Mouse (Mus musculus) heart, embryonic 16.5 days (tissue): ENCODE measurements around the gene Ash1l. TPM values are rescaled to one million over a fixed set of nuclear protein-coding genes. Genes with fewer than 3 reads are reported as not detected.
"Not testable (repeated sequence)": the region's sequence is repeated elsewhere in the genome, so short reads cannot be mapped to it uniquely, and the experiment has no call there.

ENCODE experiments used
- ATAC-seq: fragments of 200-750 bp; cut with Nextera tagmentation; replicated peaks from 2 replicates; pipeline ENCODE4 v1.8.0; 2017; ENCODE audit warnings: moderate number of reproducible peaks; ENCODE audit not compliant: insufficient read depth, low FRiP score; ENCODE audit errors: extremely low read depth
- H3K27ac ChIP-seq: fragments of 300-500 bp; sonication (generic); 2 replicates; pipeline ENCODE4 v1.5.1; 2014; ENCODE audit warnings: mild to moderate bottlenecking, low read length, control low read depth, moderate library complexity
- H3K27me3 ChIP-seq: fragments of 300-500 bp; sonication (generic); 2 replicates; pipeline ENCODE4 v1.6.1; 2014; ENCODE audit warnings: low read length, mixed read lengths; ENCODE audit not compliant: control insufficient read depth, insufficient read depth
- H3K36me3 ChIP-seq: fragments of 300-500 bp; sonication (generic); 2 replicates; pipeline ENCODE4 v1.6.1; 2014; ENCODE audit not compliant: control insufficient read depth, insufficient read depth
- H3K4me1 ChIP-seq: fragments of 300-500 bp; sonication (generic); 2 replicates; pipeline ENCODE4 v1.6.1; 2014; ENCODE audit warnings: low read length, mixed read lengths; ENCODE audit not compliant: control insufficient read depth, insufficient read depth
- H3K4me2 ChIP-seq: fragments of 300-500 bp; sonication (generic); 2 replicates; pipeline ENCODE4 v1.6.1; 2014; ENCODE audit warnings: low read depth, mild to moderate bottlenecking, control low read depth, low read length
- H3K4me3 ChIP-seq: fragments of 300-500 bp; sonication (generic); 2 replicates; pipeline ENCODE4 v1.5.1; 2014; ENCODE audit warnings: mild to moderate bottlenecking, control low read depth, low read length
- H3K9ac ChIP-seq: fragments of 300-500 bp; sonication (generic); 2 replicates; pipeline ENCODE4 v1.6.1; 2014; ENCODE audit warnings: low read length, control low read depth
- H3K9me3 ChIP-seq: fragments of 300-500 bp; sonication (generic); replicated peaks from 2 replicates; pipeline ENCODE4 v1.6.1; 2016; ENCODE audit warnings: low read length; ENCODE audit not compliant: control insufficient read depth
- WGBS: fragments of 180-500 bp; shearing (Covaris S2); extraction: QIAGEN DNeasy Blood & Tissue Kit; methylation state at CpG from one replicate; pipeline ENCODE4 v1.1.7; 2014; 5-methylcytosine and 5-hydroxymethylcytosine counted together
- polyA plus RNA-seq: library from polyadenylated mRNA; unstranded; fragments of >200 nt; fragmentation: Nextera tagmentation; extraction: Ambion mirVana; gene quantifications from 2 replicates; pipeline ENCODE4 v1.2.1, GENCODE M21; 2015

Ash1l gene
- polyA plus RNA-seq, 1 experiment from 2014 or later = 15.6 TPM

- H3K27me3 ChIP-seq = no peaks in the 10 kb centered on the region
- H3K9ac ChIP-seq = no peak overlapping the region
- no peaks in the 10 kb centered on the region for H3K4me1 ChIP-seq
- no peak overlapping the region for H3K4me3 ChIP-seq
- peaks cover 35% of the 10 kb centered on the region for H3K36me3 ChIP-seq
- H3K4me2 ChIP-seq = no peak overlapping the region
- no peak overlapping the region for H3K27ac ChIP-seq
- no peaks in the 10 kb centered on the region for H3K9me3 ChIP-seq
- WGBS = 89% methylated on average over 7 of the region's 7 CpGs
- ATAC-seq = no peak
Observed at GRCm38 (mm10) chr3:89001536-89001935, 51.1 kb downstream of the Ash1l start.

GRCm38 (mm10) chr3:89030896-89031295 is 80.5 kb downstream of the Ash1l start:
- ATAC-seq, H3K4me1 ChIP-seq, H3K27me3 ChIP-seq, H3K9ac ChIP-seq, H3K4me2 ChIP-seq, H3K4me3 ChIP-seq, H3K9me3 ChIP-seq, H3K27ac ChIP-seq: not testable (repeated sequence)
- 91% methylated on average over 5 of the region's 5 CpGs for WGBS
- peaks cover 58% of the 10 kb centered on the region for H3K36me3 ChIP-seq

DNA sequence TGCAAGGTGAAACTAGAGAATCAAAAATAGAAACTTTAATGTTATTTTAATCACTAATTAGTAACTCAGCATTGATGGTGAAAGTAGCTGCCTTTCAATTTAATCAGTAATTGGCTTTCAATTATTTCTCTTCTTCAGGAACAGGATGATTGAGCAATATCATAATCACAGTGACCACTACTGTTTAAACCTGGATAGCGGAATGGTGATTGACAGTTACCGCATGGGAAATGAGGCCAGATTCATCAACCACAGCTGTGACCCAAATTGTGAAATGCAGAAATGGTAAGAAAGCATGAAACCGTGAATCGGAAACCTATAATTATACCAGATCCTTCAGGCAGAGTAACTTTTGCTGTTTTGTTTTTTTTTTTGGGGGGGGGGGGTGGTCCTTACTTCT is 92.9 kb downstream of the Ash1l start:
- H3K4me1 ChIP-seq = no peaks in the 10 kb centered on the region
- no peak overlapping the region for H3K27ac ChIP-seq
- ATAC-seq = no peak
- 95% methylated on average over 4 of the region's 4 CpGs for WGBS
- no peak overlapping the region for H3K4me3 ChIP-seq
- no peaks in the 10 kb centered on the region for H3K9me3 ChIP-seq
- H3K36me3 ChIP-seq = peaks cover 39% of the 10 kb centered on the region
- no peak overlapping the region for H3K9ac ChIP-seq
- H3K4me2 ChIP-seq = no peak overlapping the region
- no peaks in the 10 kb centered on the region for H3K27me3 ChIP-seq

GRCm38 (mm10) chr3:89058361-89058760 is 107.9 kb downstream of the Ash1l start:
- Histone ChIP-seq H3K27ac (no peak overlapping the region), H3K4me2 (no peak overlapping the region), H3K4me1 (peaks cover 2% of the 10 kb centered on the region; the same call in 1 of the 2 replicates), H3K9ac (no peak overlapping the region), H3K27me3 (no peaks in the 10 kb centered on the region), H3K4me3 (no peak overlapping the region), H3K36me3 (peaks cover 57% of the 10 kb centered on the region), H3K9me3 (no peaks in the 10 kb centered on the region)
- WGBS = 91% methylated on average over 9 of the region's 9 CpGs
- ATAC-seq = no peak

GRCm38 (mm10) chr3:89058783-89059182 is 108.4 kb downstream of the Ash1l start:
- Histone ChIP-seq H3K27me3 (no peaks in the 10 kb centered on the region), H3K9me3 (no peaks in the 10 kb centered on the region), H3K27ac (no peak overlapping the region), H3K4me3 (no peak overlapping the region), H3K36me3 (peaks cover 61% of the 10 kb centered on the region), H3K4me2 (no peak overlapping the region), H3K9ac (no peak overlapping the region), H3K4me1 (no peaks in the 10 kb centered on the region)
- ATAC-seq = no peak
- 95% methylated on average over 3 of the region's 3 CpGs for WGBS

- H3K9me3 ChIP-seq = no peaks in the 10 kb centered on the region
- no peak overlapping the region for H3K27ac ChIP-seq
- H3K36me3 ChIP-seq = peaks cover 64% of the 10 kb centered on the region
- WGBS = 77% methylated on average over 3 of the region's 3 CpGs
- H3K4me2 ChIP-seq = no peak overlapping the region
- H3K27me3 ChIP-seq = no peaks in the 10 kb centered on the region
- H3K4me1 ChIP-seq = no peaks in the 10 kb centered on the region
- H3K4me3 ChIP-seq = no peak overlapping the region
- H3K9ac ChIP-seq = no peak overlapping the region
- ATAC-seq = no peak
Observed at GRCm38 (mm10) chr3:89061696-89062095, 111.3 kb downstream of the Ash1l start.

- H3K4me1 ChIP-seq = no peaks in the 10 kb centered on the region
- H3K4me2 ChIP-seq = no peak overlapping the region
- H3K4me3 ChIP-seq = no peak overlapping the region
- no peak overlapping the region for H3K27ac ChIP-seq
- no peaks in the 10 kb centered on the region for H3K9me3 ChIP-seq
- H3K9ac ChIP-seq = no peak overlapping the region
- no peaks in the 10 kb centered on the region for H3K27me3 ChIP-seq
- no peak for ATAC-seq
- peaks cover 81% of the 10 kb centered on the region for H3K36me3 ChIP-seq
Observed at GRCm38 (mm10) chr3:89067265-89067664, 116.8 kb downstream of the Ash1l start.

GRCm38 (mm10) chr3:89077383-89077782 is 127.0 kb downstream of the Ash1l start:
- Histone ChIP-seq H3K27ac (no peak overlapping the region), H3K4me1 (no peaks in the 10 kb centered on the region), H3K9ac (no peak overlapping the region), H3K4me2 (no peak overlapping the region), H3K27me3 (no peaks in the 10 kb centered on the region), H3K9me3 (no peaks in the 10 kb centered on the region), H3K36me3 (peaks cover 50% of the 10 kb centered on the region), H3K4me3 (no peak overlapping the region)
- no peak for ATAC-seq
- 92% methylated on average over 9 of the region's 9 CpGs for WGBS

- H3K27me3 ChIP-seq, H3K9ac ChIP-seq, H3K4me3 ChIP-seq, H3K4me2 ChIP-seq, ATAC-seq, H3K9me3 ChIP-seq, H3K4me1 ChIP-seq, H3K27ac ChIP-seq: not testable (repeated sequence)
- peaks cover 17% of the 10 kb centered on the region for H3K36me3 ChIP-seq
Observed at GRCm38 (mm10) chr3:89082287-89082686, 131.9 kb downstream of the Ash1l start.

- H3K9me3 ChIP-seq = no peaks in the 10 kb centered on the region
- H3K4me1 ChIP-seq = peaks cover 8% of the 10 kb centered on the region; the same call in 1 of the 2 replicates
- H3K27me3 ChIP-seq = peaks cover 2% of the 10 kb centered on the region; the same call in 1 of the 2 replicates
- no peak for ATAC-seq
- no peak overlapping the region for H3K4me2 ChIP-seq
- H3K9ac ChIP-seq = no peak overlapping the region
- 65% methylated on average over 2 of the region's 2 CpGs for WGBS
- peaks cover 8% of the 10 kb centered on the region for H3K36me3 ChIP-seq
- H3K4me3 ChIP-seq = no peak overlapping the region
- no peak overlapping the region for H3K27ac ChIP-seq
Observed at GRCm38 (mm10) chr3:89084133-89084532, 133.7 kb downstream of the Ash1l start.
